Mouse (Mus musculus) bone marrow, adult 2 months (tissue): Measurements from ENCODE around the gene Wdtc1. TPM values are rescaled to one million over a fixed set of nuclear protein-coding genes. Genes with fewer than 3 reads are reported as not detected.

ENCODE experiments used
- H3K27ac ChIP-seq: fragments of 200-500 bp; 2 replicates; pipeline ENCODE4 v1.5.1; 2012; ENCODE audit warnings: low read depth, mild to moderate bottlenecking, control low read depth, inconsistent platforms, low read length; ENCODE audit not compliant: control insufficient read depth, poor library complexity, insufficient read depth
- H3K4me1 ChIP-seq: fragments of 200-500 bp; 2 replicates; pipeline ENCODE4 v1.6.1; 2011; ENCODE audit warnings: low read length; ENCODE audit not compliant: control insufficient read depth, insufficient read depth
- H3K4me3 ChIP-seq: fragments of 200-500 bp; replicated peaks from 2 replicates; pipeline ENCODE3; 2011; ENCODE audit warnings: mild to moderate bottlenecking, low read depth, low read length, control low read depth; ENCODE audit not compliant: control insufficient read depth
- CTCF ChIP-seq: fragments of 200-500 bp; IDR thresholded peaks from 2 replicates; pipeline ENCODE4 v1.5.1; 2011; ENCODE audit warnings: low read length, control low read depth; ENCODE audit not compliant: control insufficient read depth, insufficient read depth
- POLR2A ChIP-seq: fragments of 200-500 bp; IDR thresholded peaks from 2 replicates; pipeline ENCODE4 v1.6.1; 2011; ENCODE audit warnings: low read depth, mild to moderate bottlenecking, control low read depth, low read length, borderline replicate concordance; ENCODE audit not compliant: control insufficient read depth
- WGBS: fragments of 180-500 bp; shearing (Covaris S2); methylation state at CpG from one replicate; pipeline ENCODE4 v1.1.7; 2018; 5-methylcytosine and 5-hydroxymethylcytosine counted together
- polyA plus RNA-seq: library from polyadenylated mRNA; stranded (reverse); fragments of >200 nt; gene quantifications from 2 replicates; pipeline ENCODE4 v1.2.4, GENCODE M21; 2011; ENCODE audit warnings: low replicate concordance; ENCODE audit not compliant: missing spikeins, insufficient read depth, insufficient read length

Wdtc1 gene
- polyA plus RNA-seq, 1 experiment = 14.6 TPM

DNA sequence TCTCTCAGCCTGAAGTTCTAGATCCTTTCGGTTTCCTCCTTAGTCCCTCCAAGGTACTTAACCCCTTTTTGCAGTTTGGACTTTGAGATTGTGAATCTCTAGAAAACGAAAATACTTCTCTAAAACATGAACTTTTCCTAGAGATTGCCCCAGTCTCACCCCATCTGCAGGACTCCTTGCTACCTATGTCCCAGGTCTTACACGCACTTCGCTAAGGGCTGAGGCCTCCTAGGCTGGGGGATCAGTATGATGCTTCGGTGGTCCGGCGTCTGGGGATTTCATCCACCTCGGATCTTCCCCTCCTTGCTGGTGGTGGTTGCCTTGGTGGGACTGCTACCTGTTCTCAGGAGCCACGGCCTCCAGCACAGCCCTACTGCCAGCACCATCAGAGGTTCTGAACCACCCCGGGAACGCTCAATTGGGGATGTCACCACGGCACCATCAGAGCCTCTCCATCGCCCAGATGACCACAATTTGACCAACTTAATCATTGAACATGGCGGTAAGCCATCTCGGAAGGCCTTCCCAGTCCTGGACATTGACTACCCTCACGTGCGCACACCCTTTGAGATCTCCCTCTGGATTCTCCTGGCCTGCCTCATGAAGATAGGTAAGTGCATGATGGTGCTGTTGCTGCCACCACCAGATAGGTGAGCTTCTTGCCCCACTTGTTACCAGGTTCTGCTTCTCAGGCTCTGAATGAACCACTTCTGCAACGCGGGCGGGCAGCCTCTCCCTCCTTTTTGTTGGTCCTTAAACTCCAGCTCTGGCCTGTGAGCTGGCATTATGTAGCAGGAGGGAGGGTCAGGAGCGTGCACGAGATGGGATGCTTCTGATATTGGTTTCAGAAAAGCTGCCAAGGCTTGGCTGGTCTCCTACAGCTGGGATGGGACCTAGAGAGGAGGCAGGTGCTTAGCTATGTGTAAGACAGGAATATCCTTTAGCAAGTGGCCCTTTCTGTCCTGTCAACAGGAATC, 17.3 kb upstream of the Wdtc1 start:
- 34% methylated on average over 22 of the region's 22 CpGs for WGBS
- H3K4me1 ChIP-seq = peaks cover 4% of the 10 kb centered on the region; the same call in 1 of the 2 replicates
- H3K27ac ChIP-seq = no peak overlapping the region

DNA sequence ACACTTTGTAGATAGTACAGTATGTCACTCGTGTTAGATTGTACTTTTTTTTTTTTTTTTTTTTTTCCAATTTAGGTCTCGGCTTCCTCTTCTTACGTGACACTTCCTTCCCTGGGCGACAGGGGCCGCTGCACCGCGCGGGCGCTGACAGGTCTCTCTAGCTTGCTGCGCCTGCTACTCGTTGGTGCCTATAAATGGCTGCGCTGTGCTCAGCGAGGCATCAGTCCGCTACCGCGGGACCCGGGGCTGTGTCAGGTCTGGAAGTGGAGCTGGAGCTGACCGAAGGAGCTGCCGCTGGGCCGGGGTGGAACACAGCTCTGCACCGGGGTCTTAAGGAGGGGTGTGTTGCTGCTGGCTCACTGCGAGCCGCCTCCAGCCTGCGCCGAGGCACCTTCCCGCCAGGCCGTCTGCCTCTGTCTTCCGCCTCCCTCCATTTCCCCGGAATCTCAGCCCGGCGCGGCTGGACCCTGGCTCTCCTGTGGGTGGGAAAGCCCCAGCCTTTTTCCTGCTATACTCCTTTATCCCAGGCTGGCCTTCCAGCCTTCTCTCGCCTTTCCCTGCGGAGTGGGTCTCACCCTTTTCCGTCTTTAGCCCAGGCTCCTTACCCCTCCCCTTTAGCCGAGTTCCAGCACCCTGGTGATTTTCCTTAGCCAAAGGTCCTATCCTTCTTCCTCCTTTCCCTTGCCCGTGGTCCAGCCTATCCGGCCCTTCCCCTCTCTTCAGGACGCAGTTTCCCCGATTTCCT, 16.4 kb upstream of the Wdtc1 start, which contains the start of gene Slc9a1:
Slc9a1 (plus strand) TSS at position 154 of the 745 bp plus-strand sequence.
- under 1% methylated on average over 40 of the region's 40 CpGs for WGBS
- TF ChIP-seq CTCF = peak; percentile 88
- peak; percentile 100 for TF ChIP-seq POLR2A
- peaks cover 4% of the 10 kb centered on the region; the same call in 1 of the 2 replicates for H3K4me1 ChIP-seq

More for the DNA sequence above, 17.3 kb upstream of the Wdtc1 start:
- peak overlapping the region; percentile 90 for H3K4me3 ChIP-seq
- TF ChIP-seq CTCF (no peak), POLR2A (no peak)

GRCm38 (mm10) chr4:133354641-133355040, 1.4 kb upstream of the Wdtc1 start:
- WGBS = 82% methylated on average over 6 of the region's 6 CpGs

More for the DNA sequence above, 16.4 kb upstream of the Wdtc1 start, which contains the start of gene Slc9a1:
- peak within 1 kb of the TSS; percentile 46 for H3K27ac ChIP-seq
- H3K4me3 ChIP-seq = peak within 1 kb of the TSS; percentile 90

GRCm38 (mm10) chr4:133352797-133353196, 484 bp downstream of the Wdtc1 start:
- peaks cover 4% of the 10 kb centered on the region; the same call in 1 of the 2 replicates for H3K4me1 ChIP-seq
- no peak overlapping the region for H3K4me3 ChIP-seq
- TF ChIP-seq POLR2A (no peak), CTCF (no peak)
- 67% methylated on average over 10 of the region's 10 CpGs for WGBS
- peak overlapping the region; percentile 60; the same call in 1 of the 2 replicates for H3K27ac ChIP-seq

More at GRCm38 (mm10) chr4:133354641-133355040, 1.4 kb upstream of the Wdtc1 start:
- no peak for TF ChIP-seq POLR2A
- no peak for TF ChIP-seq CTCF
- no peak overlapping the region for H3K4me3 ChIP-seq
- peak overlapping the region; percentile 60 for H3K27ac ChIP-seq
- peaks cover 4% of the 10 kb centered on the region; the same call in 1 of the 2 replicates for H3K4me1 ChIP-seq

- no peak for TF ChIP-seq POLR2A
- TF ChIP-seq CTCF = no peak
- no peak overlapping the region for H3K4me3 ChIP-seq
- H3K27ac ChIP-seq = no peak overlapping the region
- peaks cover 2% of the 10 kb centered on the region; the same call in 1 of the 2 replicates for H3K4me1 ChIP-seq
- WGBS = 82% methylated on average over 5 of the region's 5 CpGs
Observed at GRCm38 (mm10) chr4:133348051-133348775, 5.1 kb downstream of the Wdtc1 start.

- no peak for TF ChIP-seq POLR2A
- TF ChIP-seq CTCF = peak; percentile 45
- Histone ChIP-seq H3K4me1 (no peaks in the 10 kb centered on the region; the same call in 1 of the 2 replicates), H3K27ac (no peak overlapping the region), H3K4me3 (no peak overlapping the region)
- 47% methylated on average over 4 of the region's 4 CpGs for WGBS
Observed at GRCm38 (mm10) chr4:133347624-133348023, 5.7 kb downstream of the Wdtc1 start.

DNA sequence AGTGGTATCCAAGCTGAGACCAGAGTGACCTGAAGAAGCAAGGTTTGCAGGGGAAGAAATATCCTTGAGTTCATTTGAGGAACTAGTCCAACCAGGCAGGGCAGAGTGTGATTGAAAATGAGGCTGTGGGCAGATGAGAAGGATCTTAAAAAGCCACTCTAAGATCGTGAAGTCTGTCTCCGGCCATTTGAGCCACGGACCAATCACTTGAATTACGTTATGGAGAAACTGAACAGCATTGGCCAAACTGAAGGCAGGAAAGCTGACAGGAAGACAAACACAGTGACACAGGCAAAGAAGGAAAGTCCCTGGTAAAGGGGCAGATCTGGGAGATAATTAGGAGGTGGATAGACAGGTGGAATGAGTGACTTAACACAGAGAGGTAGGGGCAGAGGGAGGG, 6.7 kb downstream of the Wdtc1 start:
- no peak overlapping the region for H3K27ac ChIP-seq
- TF ChIP-seq POLR2A = no peak
- TF ChIP-seq CTCF = no peak
- WGBS = 10% methylated on average over 4 of the region's 4 CpGs

DNA sequence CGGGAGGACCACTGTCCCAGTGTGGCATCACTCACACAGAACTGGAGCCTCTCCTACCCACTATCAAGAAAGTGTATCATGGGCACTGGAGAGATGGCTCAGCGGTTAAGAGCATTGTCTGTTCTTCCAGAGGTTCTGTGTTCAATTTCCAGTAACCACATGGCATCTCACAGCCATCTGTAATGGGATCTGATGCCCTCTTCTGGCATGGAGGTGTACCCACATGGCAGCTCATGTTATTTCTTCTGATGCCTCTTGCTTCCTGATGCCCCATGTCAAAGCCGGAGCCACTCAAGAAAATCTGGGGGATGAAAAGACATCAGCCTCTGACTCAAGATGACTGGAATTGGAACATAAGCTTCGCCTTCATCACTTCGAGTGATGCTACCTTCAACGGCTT, 7.6 kb downstream of the Wdtc1 start:
- Histone ChIP-seq H3K27ac (no peak overlapping the region), H3K4me3 (no peak overlapping the region), H3K4me1 (no peaks in the 10 kb centered on the region)
- TF ChIP-seq CTCF (peak; percentile 34; the same call in 1 of the 2 replicates), POLR2A (no peak)
- 79% methylated on average over 6 of the region's 6 CpGs for WGBS

More for the DNA sequence above, 6.7 kb downstream of the Wdtc1 start:
- Histone ChIP-seq H3K4me1 (no peaks in the 10 kb centered on the region), H3K4me3 (no peak overlapping the region)
